Mouse (Mus musculus) olfactory bulb, adult 2 months (tissue): ENCODE results near the gene Slc35e2. TPM values are rescaled to one million over a fixed set of nuclear protein-coding genes. Genes with fewer than 3 reads are reported as not detected.

Experiments used
- H3K27ac ChIP-seq: fragments of 200-500 bp; 2 replicates; pipeline ENCODE4 v1.5.1; 2012; ENCODE audit warnings: low read depth, low read length; ENCODE audit not compliant: insufficient read depth
- H3K4me1 ChIP-seq: fragments of 200-500 bp; 2 replicates; pipeline ENCODE4 v1.6.1; 2012; ENCODE audit warnings: low read length; ENCODE audit not compliant: control insufficient read depth, insufficient read depth
- H3K4me3 ChIP-seq: fragments of 200-500 bp; 2 replicates; pipeline ENCODE4 v1.5.1; 2012; ENCODE audit warnings: mild to moderate bottlenecking, low read depth, low read length, moderate library complexity; ENCODE audit not compliant: insufficient read depth
- CTCF ChIP-seq: fragments of 200-500 bp; IDR thresholded peaks from 2 replicates; pipeline ENCODE4 v1.5.1; 2012; ENCODE audit warnings: low read depth, mild to moderate bottlenecking, low read length, moderate library complexity; ENCODE audit not compliant: insufficient read depth
- POLR2A ChIP-seq: fragments of 200-500 bp; IDR thresholded peaks from 2 replicates; pipeline ENCODE4 v1.6.1; 2012; ENCODE audit warnings: mild to moderate bottlenecking, low read depth, low read length, moderate library complexity; ENCODE audit not compliant: insufficient read depth
- WGBS: fragments of 180-500 bp; shearing (Covaris S2); methylation state at CpG from one replicate; pipeline ENCODE4 v1.1.7; 2018; 5-methylcytosine and 5-hydroxymethylcytosine counted together
- polyA plus RNA-seq: library from polyadenylated mRNA; stranded (reverse); fragments of >200 nt; gene quantifications from 2 replicates; pipeline ENCODE4 v1.2.4, GENCODE M21; 2012; ENCODE audit warnings: low replicate concordance; ENCODE audit not compliant: missing spikeins, insufficient read depth, insufficient read length

Slc35e2 gene
- polyA plus RNA-seq = not detected in 2 replicates

GRCm38 (mm10) chr4:155601091-155601996 is at the start of gene Slc35e2:
Gene Slc35e2 (plus strand): TSS chr4:155601416.
- Histone ChIP-seq H3K4me1 (no peaks in the 10 kb centered on the region), H3K27ac (peak within 1 kb of the TSS; percentile 99), H3K4me3 (peak within 1 kb of the TSS; percentile 78)
- TF ChIP-seq POLR2A = peak; percentile 73
- no peak for TF ChIP-seq CTCF
- WGBS = under 1% methylated on average over 65 of the region's 65 CpGs

- Histone ChIP-seq H3K4me1 (no peaks in the 10 kb centered on the region), H3K27ac (no peak overlapping the region), H3K4me3 (no peak overlapping the region)
- TF ChIP-seq POLR2A (no peak), CTCF (no peak)
- WGBS = 89% methylated on average over 6 of the region's 6 CpGs
These were observed 48.2 kb upstream of the Slc35e2 start for GRCm38 (mm10) chr4:155552917-155553532.

GRCm38 (mm10) chr4:155554880-155555279 is 46.3 kb upstream of the Slc35e2 start:
- peak overlapping the region; percentile 67 for H3K27ac ChIP-seq
- 76% methylated on average over 4 of the region's 4 CpGs for WGBS
- H3K4me1 ChIP-seq = peaks cover 3% of the 10 kb centered on the region; the same call in 1 of the 2 replicates
- TF ChIP-seq CTCF (no peak), POLR2A (no peak)
- H3K4me3 ChIP-seq = no peak overlapping the region

GRCm38 (mm10) chr4:155555464-155555863 is 45.8 kb upstream of the Slc35e2 start:
- TF ChIP-seq CTCF (no peak), POLR2A (no peak)
- H3K4me1 ChIP-seq = peaks cover 3% of the 10 kb centered on the region; the same call in 1 of the 2 replicates
- no peak overlapping the region for H3K27ac ChIP-seq
- no peak overlapping the region for H3K4me3 ChIP-seq
- 53% methylated on average over 1 of the region's 1 CpGs for WGBS

- Histone ChIP-seq H3K4me1 (peaks cover 8% of the 10 kb centered on the region), H3K4me3 (no peak overlapping the region), H3K27ac (no peak overlapping the region)
- TF ChIP-seq CTCF (no peak), POLR2A (no peak)
- 79% methylated on average over 6 of the region's 6 CpGs for WGBS
These were observed 41.8 kb upstream of the Slc35e2 start for GRCm38 (mm10) chr4:155559454-155559853.

- H3K27ac ChIP-seq = no peak overlapping the region
- H3K4me3 ChIP-seq = no peak overlapping the region
- WGBS = 51% methylated on average over 2 of the region's 2 CpGs
- TF ChIP-seq POLR2A (no peak), CTCF (no peak)
- H3K4me1 ChIP-seq = peaks cover 9% of the 10 kb centered on the region
These were observed 40.3 kb upstream of the Slc35e2 start for GRCm38 (mm10) chr4:155560932-155561331.

- TF ChIP-seq POLR2A (no peak), CTCF (no peak)
- Histone ChIP-seq H3K4me1 (peaks cover 15% of the 10 kb centered on the region), H3K27ac (peak within 1 kb of the TSS; percentile 39; the same call in 1 of the 2 replicates), H3K4me3 (peak within 1 kb of the TSS; percentile 81)
- WGBS = 58% methylated on average over 7 of the region's 7 CpGs
These were observed 39.4 kb upstream of the Slc35e2 start, which contains the start of gene Nadk for GRCm38 (mm10) chr4:155561661-155562442. Gene Nadk (plus strand): TSS chr4:155562378.

- WGBS = 3% methylated on average over 19 of the region's 19 CpGs
- Histone ChIP-seq H3K4me1 (peaks cover 15% of the 10 kb centered on the region), H3K27ac (peak overlapping the region; percentile 39; the same call in 1 of the 2 replicates), H3K4me3 (peak overlapping the region; percentile 81)
- TF ChIP-seq POLR2A (no peak), CTCF (no peak)
These were observed 38.4 kb upstream of the Slc35e2 start for GRCm38 (mm10) chr4:155562725-155563399.
